Mouse (Mus musculus) stomach, postnatal 0 days (tissue): ENCODE results near the gene Fau. TPM values are rescaled to one million over a fixed set of nuclear protein-coding genes. Genes with fewer than 3 reads are reported as not detected.
"Not testable (repeated sequence)": the region's sequence is repeated elsewhere in the genome, so short reads cannot be mapped to it uniquely, and the experiment has no call there.

ENCODE experiments used
- ATAC-seq: fragments of 200-750 bp; cut with Nextera tagmentation; 2 replicates; pipeline ENCODE4 v1.8.0; 2017; ENCODE audit not compliant: low FRiP score, low TSS enrichment
- DNase-seq: peaks from one replicate; pipeline ENCODE4 v3.0.0-alpha.2; 2016; ENCODE audit warnings: low spot score
- H3K27ac ChIP-seq: fragments of 300-500 bp; sonication (generic); replicated peaks from 2 replicates; pipeline ENCODE4 v1.5.1; 2014; ENCODE audit warnings: mild to moderate bottlenecking, control low read depth
- H3K27me3 ChIP-seq: fragments of 300-500 bp; sonication (generic); 2 replicates; pipeline ENCODE4 v1.6.1; 2014; ENCODE audit warnings: low read length; ENCODE audit not compliant: control insufficient read depth, insufficient read depth
- H3K36me3 ChIP-seq: fragments of 300-500 bp; sonication (generic); 2 replicates; pipeline ENCODE4 v1.6.1; 2014; ENCODE audit warnings: low read length, mixed read lengths; ENCODE audit not compliant: control insufficient read depth, insufficient read depth
- H3K4me1 ChIP-seq: fragments of 300-500 bp; sonication (generic); replicated peaks from 2 replicates; pipeline ENCODE4 v1.6.1; 2014; ENCODE audit warnings: antibody characterized with exemption; ENCODE audit not compliant: control insufficient read depth, insufficient read depth
- H3K4me2 ChIP-seq: fragments of 300-500 bp; sonication (generic); replicated peaks from 2 replicates; pipeline ENCODE4 v1.6.1; 2014; ENCODE audit warnings: low read depth, mild to moderate bottlenecking, control low read depth, moderate library complexity
- H3K4me3 ChIP-seq: fragments of 300-500 bp; sonication (generic); 2 replicates; pipeline ENCODE4 v1.5.1; 2014; ENCODE audit warnings: low read depth, low read length, control low read depth
- H3K9ac ChIP-seq: fragments of 300-500 bp; sonication (generic); 2 replicates; pipeline ENCODE4 v1.6.1; 2014; ENCODE audit warnings: mild to moderate bottlenecking, low read length, control low read depth, mixed read lengths
- H3K9me3 ChIP-seq: fragments of 300-500 bp; sonication (generic); 2 replicates; pipeline ENCODE4 v1.6.1; 2016; ENCODE audit warnings: low read length; ENCODE audit not compliant: control insufficient read depth
- CTCF ChIP-seq: IDR thresholded peaks from 2 replicates; pipeline ENCODE4 v1.5.1; 2016; ENCODE audit warnings: antibody characterized with exemption, low read depth, mild to moderate bottlenecking, moderate library complexity
- EP300 ChIP-seq: optimal IDR thresholded peaks from 2 replicates; pipeline ENCODE3; 2016; ENCODE audit warnings: antibody characterized with exemption
- WGBS: fragments of 180-500 bp; shearing (Covaris S2); extraction: QIAGEN DNeasy Blood & Tissue Kit; methylation state at CpG from one replicate; pipeline ENCODE4 v1.1.7; 2014; 5-methylcytosine and 5-hydroxymethylcytosine counted together
- polyA plus RNA-seq: library from polyadenylated mRNA; unstranded; fragments of >200 nt; fragmentation: Nextera tagmentation; extraction: Ambion mirVana; gene quantifications from 2 replicates; pipeline ENCODE4 v1.2.1, GENCODE M21; 2015

Gene Fau
- polyA plus RNA-seq, 1 experiment from 2014 or later, result 857 TPM

DNA sequence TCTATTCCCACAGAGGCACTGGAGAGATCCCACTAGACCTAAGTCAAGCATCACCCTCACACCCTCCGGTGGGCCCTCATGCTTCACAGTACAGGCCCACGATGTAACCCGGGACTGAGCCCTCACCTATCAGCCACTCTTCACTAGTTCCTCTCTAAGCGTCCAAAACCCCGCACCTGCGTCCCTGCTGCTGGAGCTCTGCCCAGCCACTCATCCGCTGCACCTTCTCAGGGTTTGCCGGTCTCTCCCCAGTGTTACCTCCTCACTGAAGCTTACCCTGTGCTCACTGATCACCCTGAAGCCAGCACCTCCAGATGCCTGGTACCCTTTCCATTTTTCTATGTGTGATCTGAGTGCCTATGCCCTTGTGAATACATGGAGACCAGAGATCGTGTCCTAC, 15.4 kb upstream of the Fau start:
- H3K27me3 ChIP-seq, result no peaks in the 10 kb centered on the region
- H3K9me3 ChIP-seq, result no peaks in the 10 kb centered on the region
- no peaks in the 10 kb centered on the region for H3K4me1 ChIP-seq
- no peak for DNase-seq
- no peaks in the 10 kb centered on the region for H3K36me3 ChIP-seq
- H3K4me2 ChIP-seq, result no peak overlapping the region
- TF ChIP-seq EP300 (no peak), CTCF (no peak)
- 82% methylated on average over 9 of the region's 9 CpGs for WGBS
- H3K27ac ChIP-seq, result no peak overlapping the region
- no peak overlapping the region for H3K4me3 ChIP-seq
- H3K9ac ChIP-seq, result no peak overlapping the region
- no peak for ATAC-seq

DNA sequence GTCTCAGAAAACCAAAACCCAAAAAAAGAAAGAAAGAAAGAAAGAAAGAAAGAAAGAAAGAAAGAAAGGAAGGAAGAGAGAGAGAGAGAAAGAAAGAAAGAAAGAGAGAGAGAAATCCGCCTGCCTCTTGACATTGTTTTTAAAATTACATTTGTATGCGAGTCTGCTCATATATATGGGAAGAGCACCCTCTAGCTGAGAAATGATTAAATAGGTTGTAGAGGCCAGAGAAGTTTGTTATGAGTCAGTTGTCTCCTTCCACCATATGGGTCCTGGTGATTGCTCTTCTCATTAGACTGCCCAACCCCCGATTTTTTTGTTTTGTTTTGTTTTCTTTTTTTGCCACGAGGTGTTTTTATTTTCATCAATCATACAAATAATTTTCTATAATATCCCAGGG, 13.5 kb upstream of the Fau start:
- peak; percentile 72 for TF ChIP-seq CTCF
- not testable (repeated sequence) for H3K27me3 ChIP-seq, H3K4me3 ChIP-seq, H3K27ac ChIP-seq, H3K9ac ChIP-seq, ATAC-seq, H3K4me1 ChIP-seq, DNase-seq, H3K9me3 ChIP-seq, H3K36me3 ChIP-seq, H3K4me2 ChIP-seq
- WGBS, result 33% methylated on average over 4 of the region's 4 CpGs

DNA sequence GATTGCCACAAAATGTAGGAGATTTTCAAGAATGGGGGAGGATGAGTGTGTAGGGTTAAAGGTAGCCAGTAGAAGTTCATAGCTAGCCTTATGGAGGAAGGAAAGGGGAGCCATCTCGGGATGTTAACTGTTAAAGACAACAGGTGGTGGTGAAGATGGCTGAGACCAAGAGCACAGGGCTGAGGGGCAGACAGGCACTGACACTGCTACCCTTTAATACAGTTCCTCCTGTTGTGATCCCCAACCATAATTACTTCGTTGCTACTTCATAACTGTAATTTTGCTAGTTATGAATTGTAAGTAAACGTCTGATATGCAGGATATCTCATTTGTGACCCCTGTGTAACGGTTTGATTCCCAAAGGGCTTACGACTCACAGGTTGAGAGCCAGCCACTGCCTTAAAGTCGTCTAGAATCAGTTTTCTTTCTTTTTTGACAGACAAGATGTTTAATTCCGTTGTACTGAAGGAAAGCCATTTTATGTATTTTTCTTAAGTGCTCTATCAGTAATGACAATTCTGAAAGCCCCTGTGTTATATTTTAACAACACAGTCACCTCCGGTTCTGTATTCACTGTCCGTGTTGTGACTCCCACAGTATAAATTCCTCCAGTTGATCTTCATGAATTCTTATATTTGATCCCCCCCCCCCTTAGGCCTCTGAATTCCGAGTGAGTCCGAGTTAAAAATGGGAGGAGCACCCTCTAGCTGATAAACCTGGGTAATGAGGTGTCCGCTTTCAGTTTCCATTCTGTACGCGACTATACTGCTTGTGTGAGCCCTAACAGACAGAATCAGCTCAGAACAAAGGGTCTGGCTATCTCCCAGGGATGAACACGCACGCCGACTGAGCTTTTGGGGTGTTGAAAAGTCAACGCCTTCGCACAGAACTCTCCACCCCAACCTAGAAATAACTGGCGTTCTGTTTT, 12.0 kb upstream of the Fau start:
- Histone ChIP-seq H3K27ac (peak overlapping the region; percentile 98), H3K4me2 (peak overlapping the region; percentile 87), H3K27me3 (no peaks in the 10 kb centered on the region), H3K9me3 (no peaks in the 10 kb centered on the region), H3K4me1 (0 out of 2 replicates have a peak, but pooled peaks cover 2% of the 10 kb centered on the region), H3K9ac (peak overlapping the region; percentile 79), H3K36me3 (peaks cover 19% of the 10 kb centered on the region), H3K4me3 (peak overlapping the region; percentile 82)
- TF ChIP-seq CTCF (peak; percentile 52), EP300 (no peak)
- WGBS, result 10% methylated on average over 20 of the region's 20 CpGs
- DNase-seq (no peak), ATAC-seq (peak; percentile 21; the same call in 1 of the 2 replicates)

DNA sequence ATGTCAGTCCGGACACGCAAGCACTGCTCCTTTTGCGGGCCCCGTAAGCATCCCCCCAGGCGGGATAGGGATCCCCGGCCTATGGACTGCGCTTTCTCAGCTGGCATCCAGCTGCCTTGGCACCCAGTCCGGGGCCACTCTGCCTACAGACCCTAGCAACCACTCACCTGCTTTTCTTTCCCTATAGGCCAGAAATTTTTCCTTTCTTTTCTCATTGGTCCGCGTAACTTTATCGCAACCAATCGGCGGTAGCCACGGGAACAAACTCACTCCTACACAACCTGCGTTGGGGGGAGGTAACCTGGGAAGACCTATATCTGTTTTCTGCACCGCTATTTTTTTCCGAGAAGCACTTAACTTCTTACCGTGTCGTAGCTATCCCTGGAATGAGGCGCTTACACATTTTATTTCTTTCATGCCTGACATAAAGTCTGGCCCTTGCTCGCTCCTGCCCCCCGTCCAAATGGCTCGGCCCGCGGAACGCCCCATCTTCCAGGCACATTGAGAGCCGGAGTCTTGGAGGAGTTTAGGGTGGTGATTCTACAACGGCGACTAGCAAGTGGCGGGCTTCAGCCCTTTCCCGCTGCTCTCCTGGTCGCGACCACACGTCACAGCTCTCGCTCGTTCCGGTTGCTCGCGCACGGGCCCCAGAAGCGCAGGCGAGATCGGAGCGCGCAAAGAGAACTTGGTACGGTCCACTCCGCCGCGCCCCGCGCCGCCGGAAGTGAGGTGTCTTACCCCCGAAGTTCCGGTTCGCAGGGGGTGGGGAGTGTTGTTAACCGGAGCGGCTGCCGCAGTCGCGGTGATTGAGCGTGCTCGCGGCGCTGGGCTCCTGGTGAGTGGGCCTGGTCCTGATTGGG, 11.1 kb upstream of the Fau start, which contains the start of gene Syvn1:
TSS of gene Syvn1 (plus strand) at position 283 of the 860 bp plus-strand sequence.
- WGBS, result under 1% methylated on average over 65 of the region's 65 CpGs
- DNase-seq (peak; percentile 92), ATAC-seq (peak; percentile 91)
- H3K4me2 ChIP-seq, result peak within 1 kb of the TSS; percentile 87
- H3K4me3 ChIP-seq, result peak within 1 kb of the TSS; percentile 82
- no peaks in the 10 kb centered on the region for H3K27me3 ChIP-seq
- H3K4me1 ChIP-seq, result 0 out of 2 replicates have a peak, but pooled peaks cover 2% of the 10 kb centered on the region
- peak within 1 kb of the TSS; percentile 82 for H3K9ac ChIP-seq
- peak within 1 kb of the TSS; percentile 98 for H3K27ac ChIP-seq
- TF ChIP-seq EP300 (peak; percentile 59), CTCF (peak; percentile 22)
- H3K9me3 ChIP-seq, result no peaks in the 10 kb centered on the region
- H3K36me3 ChIP-seq, result peaks cover 27% of the 10 kb centered on the region

DNA sequence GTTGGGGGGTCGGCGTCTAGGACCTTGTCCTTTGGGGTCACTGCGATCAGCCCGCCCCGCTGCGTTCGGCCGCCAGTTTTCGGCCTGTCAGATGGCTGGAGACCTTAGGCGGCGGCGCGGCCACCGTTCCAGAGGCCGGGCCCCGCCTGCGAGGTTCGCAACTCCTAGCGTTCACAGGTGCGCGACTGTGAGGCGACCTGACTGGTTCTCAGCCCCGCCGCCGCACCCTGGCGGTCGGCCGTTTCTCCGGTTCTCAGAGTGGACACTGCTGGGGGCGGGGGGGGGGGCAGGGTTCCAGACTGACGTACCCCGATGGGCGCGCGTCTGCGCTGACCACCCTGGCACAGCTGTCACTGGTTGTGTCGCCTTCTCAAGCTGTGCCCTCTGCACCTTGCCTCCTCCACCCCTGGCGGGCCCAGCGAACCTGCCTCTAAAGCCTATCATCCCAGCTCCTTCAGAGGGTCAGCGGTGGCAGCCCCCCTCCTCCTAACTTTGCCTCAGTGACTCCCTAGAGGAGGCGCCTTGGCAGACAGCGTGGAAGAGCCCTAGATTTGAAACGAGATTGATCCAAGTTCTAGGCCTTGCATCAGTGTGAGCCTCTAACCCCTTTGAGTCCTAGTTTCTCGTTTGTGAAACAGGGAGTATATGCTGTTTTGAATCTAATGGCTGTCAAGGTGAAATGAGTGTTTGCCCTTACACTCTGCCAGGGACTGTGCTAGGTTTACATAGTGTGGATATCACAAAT, 10.3 kb upstream of the Fau start:
- no peak for DNase-seq
- no peaks in the 10 kb centered on the region for H3K9me3 ChIP-seq
- 0 out of 2 replicates have a peak, but pooled peaks cover 2% of the 10 kb centered on the region for H3K4me1 ChIP-seq
- peak overlapping the region; percentile 82 for H3K9ac ChIP-seq
- ATAC-seq, result peak; percentile 52
- TF ChIP-seq EP300 (no peak), CTCF (peak; percentile 24; the same call in 1 of the 2 replicates)
- H3K27ac ChIP-seq, result peak overlapping the region; percentile 98
- H3K36me3 ChIP-seq, result peaks cover 33% of the 10 kb centered on the region
- peak overlapping the region; percentile 82 for H3K4me3 ChIP-seq
- no peaks in the 10 kb centered on the region for H3K27me3 ChIP-seq
- peak overlapping the region; percentile 87 for H3K4me2 ChIP-seq
- under 1% methylated on average over 44 of the region's 44 CpGs for WGBS
